Mouse (Mus musculus): ENCODE measurements around the gene Gne. TPM values are rescaled to one million over a fixed set of nuclear protein-coding genes. Genes with fewer than 3 reads are reported as not detected.

Gene Gne
- total RNA-seq, 2 experiments from 2014 or later: 49.7 to 53.1 TPM

DNA sequence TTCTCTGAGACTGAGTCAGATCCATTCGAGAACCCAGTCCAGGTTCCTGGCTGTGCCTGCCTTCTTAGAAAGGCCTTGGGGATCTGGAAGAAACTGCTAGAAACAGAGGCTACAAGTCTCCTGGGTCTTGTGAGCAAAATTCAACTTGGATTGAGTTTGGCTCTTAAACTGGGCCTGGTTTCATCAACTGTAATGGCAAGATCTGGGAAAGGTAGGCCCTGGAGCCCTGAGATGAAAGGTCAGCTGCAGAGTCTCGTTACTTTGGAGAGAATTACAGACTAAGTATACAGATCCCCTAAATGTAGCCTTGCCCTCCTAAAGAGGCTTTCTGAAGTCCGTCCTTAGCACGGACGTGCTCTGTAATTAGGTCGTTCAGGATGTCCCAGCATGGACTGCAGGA lies 58.4 kb downstream of the Gne start:
- no peak for DNase-seq (ENCODE audit: low spot score in 2 of 2)

DNA sequence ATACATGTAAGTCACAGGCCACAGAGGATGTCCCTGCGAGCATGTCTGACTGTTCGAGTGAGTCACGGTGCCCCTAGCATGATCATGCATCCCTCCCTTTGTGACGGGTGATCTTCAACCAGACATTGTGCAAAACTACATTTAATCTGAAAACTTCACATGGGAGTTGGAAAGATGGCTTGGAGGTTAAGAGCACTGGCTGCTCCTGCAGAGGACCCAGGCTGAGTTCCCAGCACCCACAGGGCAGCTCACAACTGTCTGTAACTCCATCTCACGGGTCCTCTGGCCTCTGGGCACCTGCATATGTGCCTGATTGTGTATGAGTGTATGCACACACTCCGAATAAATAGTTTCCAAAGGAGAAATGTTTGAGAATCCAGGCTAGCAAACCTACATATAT lies 59.7 kb downstream of the Gne start:
- no peak for DNase-seq (ENCODE audit: low spot score in 2 of 2)

- DNase-seq (ENCODE audit: low spot score in 2 of 2): no peak
Measured at GRCm38 (mm10) chr4:44023681-44024080, 60.3 kb downstream of the Gne start.

GRCm38 (mm10) chr4:44022766-44023165 lies 61.2 kb downstream of the Gne start:
- DNase-seq (ENCODE audit: low spot score in 2 of 2): no peak

- peak in 1 of 2 experiments; percentile 0 for DNase-seq (ENCODE audit: low spot score in 2 of 2)
Measured at GRCm38 (mm10) chr4:44022323-44022722, 61.7 kb downstream of the Gne start.

DNA sequence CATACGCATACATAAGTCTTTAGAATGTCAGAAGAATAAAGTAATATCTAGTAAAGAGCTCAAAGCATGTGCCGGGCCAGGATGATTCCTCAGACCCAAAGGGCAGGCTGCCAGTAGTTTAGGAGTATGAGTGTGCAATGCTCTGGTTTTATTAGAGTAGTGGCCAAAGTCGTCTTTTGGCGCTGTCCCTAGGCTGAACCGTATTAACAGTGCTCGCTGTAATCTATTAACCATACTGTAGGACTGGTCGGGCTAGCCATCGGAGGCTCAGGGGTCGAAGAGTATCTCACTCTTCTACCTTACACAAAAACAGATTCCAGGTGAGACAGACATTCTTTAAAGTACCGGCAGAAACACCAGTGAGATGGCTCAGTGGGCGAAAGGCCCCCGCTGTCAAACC lies 67.2 kb downstream of the Gne start:
- no peak for DNase-seq (ENCODE audit: low spot score in 2 of 2)

GRCm38 (mm10) chr4:44016071-44016470 lies 67.9 kb downstream of the Gne start:
- no peak for DNase-seq (ENCODE audit: low spot score in 2 of 2)

DNA sequence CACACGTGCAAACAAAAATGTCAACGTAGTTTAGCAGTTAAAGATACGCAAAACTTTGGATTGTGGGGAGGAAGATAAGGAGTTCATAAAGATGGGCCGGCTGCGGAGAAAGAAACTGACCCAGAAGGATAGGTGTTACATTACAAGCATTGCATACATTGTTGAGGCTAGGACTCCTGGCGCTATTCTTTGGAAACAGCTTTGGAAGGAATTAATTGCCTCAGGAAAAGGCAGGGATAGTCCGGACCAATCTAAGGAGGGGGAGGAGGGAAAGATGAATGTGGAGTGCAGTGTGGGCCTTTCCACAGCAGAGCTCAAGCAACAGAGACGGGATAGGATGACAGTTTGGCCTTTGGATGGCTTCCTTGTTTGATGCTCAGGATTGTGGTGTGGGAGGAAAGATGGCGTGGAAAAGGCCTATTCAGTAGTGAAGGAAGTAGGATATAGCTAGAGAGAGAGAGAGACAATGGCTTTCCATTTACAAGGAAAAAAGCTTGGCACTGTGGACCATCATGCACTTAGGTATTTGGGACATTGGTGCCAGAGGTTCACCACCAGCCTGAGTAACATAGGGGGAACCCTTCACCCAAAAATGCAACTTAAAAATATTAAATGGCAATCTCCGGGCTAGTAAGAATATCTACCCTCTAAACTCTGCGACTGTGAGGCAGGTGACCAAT lies 70.4 kb downstream of the Gne start:
- DNase-seq (ENCODE audit: low spot score in 2 of 2): peak in 1 of 2 experiments; percentile 2

DNA sequence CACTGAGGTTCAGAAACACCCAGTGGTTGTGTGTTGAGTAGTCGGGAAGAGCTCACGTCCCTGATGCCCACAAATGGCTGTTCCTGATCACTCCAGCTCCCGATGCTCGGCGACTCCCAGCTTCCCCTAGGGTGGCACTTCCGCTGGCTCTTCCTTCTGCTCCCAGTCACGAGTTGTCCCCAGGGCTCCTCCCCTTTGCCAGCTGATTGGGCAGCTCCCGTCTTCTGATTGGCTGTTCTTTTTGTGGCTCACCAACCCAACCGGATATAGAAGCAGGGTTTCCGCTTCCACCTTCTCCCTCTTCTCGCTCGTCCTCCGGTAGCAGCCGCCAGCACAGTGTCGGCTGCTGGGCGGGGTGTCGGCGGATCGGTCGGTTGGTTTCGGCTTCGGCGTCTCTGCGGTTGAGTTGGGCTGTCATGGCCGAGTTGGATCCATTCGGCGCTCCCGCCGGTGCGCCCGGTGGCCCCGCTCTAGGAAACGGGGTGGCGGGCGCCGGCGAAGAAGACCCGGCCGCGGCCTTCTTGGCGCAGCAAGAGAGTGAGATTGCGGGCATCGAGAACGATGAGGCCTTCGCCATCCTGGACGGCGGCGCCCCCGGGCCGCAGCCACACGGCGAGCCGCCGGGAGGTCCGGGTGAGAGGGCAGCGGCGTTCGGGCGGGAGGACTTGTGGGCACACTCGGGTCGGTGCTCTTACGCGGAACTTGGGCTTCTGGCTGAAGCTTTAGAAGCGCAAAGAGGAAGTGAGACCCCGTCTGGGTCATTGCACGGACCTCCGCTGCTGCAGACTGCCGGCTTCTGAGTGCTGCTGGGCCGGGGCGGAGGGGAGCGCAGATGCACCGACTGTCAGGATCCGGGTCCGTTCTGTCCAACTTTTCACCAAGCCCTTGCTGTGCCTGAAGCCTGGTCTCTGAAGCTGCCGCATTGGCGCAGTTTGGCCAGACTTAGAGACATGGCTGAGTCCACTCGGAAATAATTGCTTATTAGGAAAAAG lies 71.3 kb downstream of the Gne start:
- peak; percentile 93 to 97 for DNase-seq (ENCODE audit: low spot score in 2 of 2)

DNA sequence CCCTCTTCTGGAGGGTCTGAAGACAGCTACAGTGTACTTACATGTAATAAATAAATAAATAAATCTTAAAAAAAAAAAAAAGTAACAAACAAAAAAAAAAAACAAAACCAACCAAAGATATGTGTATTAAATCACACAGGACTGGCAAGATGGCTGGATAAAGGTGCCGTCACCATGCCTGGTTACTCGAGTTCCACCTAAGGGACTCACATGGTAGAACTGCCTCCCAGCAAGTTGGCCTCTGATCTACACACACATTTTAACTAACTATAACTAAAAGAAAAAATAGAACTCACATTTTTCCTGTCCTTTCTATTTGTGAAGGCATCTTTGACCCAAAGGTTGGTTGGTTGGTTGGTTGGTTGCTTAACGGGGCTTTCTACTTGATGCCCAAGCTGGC lies 72.2 kb downstream of the Gne start:
- no peak for DNase-seq (ENCODE audit: low spot score in 2 of 2)

DNA sequence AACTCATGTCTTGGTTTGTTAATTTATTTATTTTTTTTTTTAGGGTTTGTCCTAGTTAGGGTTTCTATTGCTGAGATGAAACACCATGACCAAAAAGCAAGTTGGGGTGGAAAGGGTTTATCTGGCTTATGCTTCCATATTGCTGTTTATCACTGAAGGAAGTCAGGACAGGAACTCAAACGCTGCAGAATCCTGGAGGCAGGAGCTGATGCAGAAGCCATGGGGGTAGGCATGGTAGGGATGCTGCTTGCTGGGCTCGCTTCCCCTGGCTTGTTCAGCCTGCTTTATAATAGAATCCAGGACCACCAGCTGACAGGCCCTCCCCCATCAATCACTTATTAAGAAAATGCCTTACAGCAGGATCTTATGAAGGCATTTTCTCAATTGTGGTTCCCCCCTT lies 73.1 kb downstream of the Gne start:
- DNase-seq (ENCODE audit: low spot score in 2 of 2): no peak

DNA sequence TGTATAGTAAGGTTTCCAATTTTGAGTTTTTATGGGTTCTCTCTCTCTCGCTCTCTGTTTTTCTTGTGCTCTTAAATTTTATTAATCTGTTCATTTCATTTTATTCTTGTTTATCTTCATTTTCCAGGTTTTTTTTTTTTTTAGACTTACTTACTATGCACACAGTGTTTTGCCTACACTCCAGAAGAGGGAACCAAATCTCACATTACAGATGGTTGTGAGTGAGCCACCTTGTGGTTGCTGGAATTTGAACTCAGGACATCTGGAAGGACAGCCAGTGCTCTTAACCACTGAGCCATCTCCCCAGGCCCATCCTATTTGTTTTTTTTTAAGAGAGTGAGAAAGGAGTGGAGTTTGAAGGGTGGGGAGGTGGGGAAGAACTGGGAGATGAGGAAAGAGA lies 73.8 kb downstream of the Gne start:
- DNase-seq (ENCODE audit: low spot score in 2 of 2): peak in 1 of 2 experiments; percentile 2

DNA sequence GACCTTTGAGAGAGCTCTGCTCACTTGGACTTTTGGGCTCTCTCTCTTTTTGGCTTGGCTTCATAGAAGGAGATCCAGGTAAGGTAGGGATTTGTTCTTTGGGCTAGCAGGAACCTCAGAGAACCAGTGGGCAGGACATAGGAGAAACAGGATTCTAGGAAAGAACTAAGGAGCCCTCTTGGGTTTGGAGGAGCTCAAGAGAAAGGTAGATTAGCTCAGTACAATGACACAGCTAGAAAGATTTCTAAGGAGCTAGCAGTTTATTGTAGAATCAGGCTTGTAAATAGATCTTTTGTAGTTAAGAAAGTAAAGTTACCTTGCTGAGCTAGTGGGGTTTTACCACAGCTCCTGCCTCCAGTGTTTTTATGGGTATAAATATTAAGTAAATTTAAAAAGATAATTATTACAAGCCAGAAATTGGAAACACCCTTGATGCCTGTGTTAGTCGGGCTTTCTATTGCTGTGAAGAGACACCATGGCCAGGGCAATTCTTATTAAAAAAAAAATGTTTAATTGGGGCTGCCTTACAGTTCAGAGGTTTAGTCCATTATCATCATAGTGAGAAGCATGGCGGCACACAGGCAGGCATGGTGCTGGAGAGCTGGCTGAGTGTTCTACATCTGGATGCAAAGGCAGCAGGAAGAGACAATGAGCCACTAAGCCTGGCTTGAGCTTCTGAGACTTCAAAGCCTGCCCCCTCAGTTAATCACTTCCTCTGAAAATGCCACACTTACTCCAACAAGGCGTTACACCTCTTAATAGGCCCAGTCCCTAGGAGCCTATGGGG lies 79.2 kb downstream of the Gne start:
- DNase-seq (ENCODE audit: low spot score in 2 of 2): no peak

DNA sequence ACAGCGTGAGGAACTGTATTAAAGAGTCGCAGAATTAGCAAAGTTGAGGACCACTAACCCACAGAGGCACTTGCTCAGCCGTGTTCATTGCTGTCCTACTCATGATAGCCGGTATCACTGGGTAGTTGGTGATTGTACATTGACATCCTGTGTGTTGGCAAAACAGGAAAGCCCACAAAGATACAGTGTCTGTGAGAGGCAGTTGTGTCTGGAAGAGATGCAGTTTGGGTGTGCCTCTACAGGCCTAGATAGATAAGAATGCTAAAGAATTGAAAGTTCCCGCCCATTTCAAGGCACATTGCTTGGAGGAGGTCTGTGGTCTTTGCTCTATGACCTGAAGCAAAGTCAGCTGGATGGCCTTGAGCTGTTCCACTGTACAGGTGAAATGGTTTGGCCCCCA lies 79.9 kb downstream of the Gne start, which contains the start of gene Clta:
Clta (plus strand) TSS at position 327 of the 400 bp plus-strand sequence.
- no peak for DNase-seq (ENCODE audit: low spot score in 2 of 2)

- no peak for DNase-seq (ENCODE audit: low spot score in 2 of 2)
Measured at GRCm38 (mm10) chr4:44003622-44004021, 80.4 kb downstream of the Gne start.

DNA sequence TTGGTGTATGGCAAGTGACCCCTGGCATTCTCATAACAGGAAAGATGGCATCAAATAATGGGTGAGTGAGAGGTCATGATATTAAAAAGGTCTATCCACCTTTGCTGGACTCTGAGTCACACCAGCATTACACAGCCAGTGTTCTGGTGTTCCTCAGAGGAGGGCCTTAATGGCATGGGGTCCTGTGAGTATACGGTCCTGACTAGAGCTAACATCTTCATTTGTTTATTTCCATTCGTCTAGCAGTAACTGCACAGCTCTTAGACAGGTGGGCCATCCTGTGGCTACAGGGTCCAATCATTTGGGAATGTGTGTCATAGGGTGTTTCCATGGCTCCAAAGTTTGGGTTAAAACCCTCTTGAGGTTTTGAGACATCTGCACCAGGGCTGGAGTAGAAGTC lies 89.6 kb downstream of the Gne start:
- no peak for DNase-seq (ENCODE audit: low spot score in 2 of 2)

DNA sequence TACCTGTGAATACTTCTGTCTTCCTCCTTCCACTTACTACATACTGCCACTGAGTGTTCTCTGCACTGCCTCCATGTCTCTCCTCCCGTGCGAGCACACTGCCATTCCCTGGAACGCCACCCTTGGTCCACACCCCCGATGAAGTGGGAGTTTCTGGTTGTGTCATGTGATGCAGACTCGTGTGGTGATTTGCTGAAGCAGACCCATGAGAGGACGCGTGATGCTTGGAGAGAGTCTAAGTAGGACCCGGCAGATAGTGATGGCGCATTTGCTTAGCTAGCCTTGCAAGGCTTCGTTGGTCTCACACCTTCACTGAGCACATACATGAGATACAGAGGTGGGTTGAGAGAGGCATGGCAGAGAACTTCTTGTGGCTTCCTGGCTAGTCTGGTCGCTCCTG lies 90.9 kb downstream of the Gne start:
- DNase-seq (ENCODE audit: low spot score in 2 of 2): no peak

DNA sequence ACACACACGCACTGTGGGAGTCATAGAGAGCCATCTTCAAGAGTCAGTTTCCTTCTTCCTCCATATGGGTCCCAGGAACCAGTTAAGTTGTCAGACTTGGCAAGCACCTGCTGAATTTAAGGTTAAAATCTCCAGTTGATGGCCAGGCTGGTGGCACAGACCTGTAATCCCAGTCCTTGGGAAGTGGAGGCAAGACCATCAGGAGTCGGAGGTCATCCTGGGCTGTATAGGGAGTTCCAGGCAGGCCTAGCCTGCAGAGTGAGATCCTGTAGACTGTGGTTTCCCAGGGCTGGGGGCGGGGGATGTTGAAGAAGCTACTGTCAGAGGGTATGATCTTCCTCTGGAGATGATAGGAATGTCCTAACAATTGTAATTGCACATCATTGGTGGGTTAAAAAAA lies 95.0 kb downstream of the Gne start:
- DNase-seq (ENCODE audit: low spot score in 2 of 2): no peak

GRCm38 (mm10) chr4:43984326-43984725 lies 99.7 kb downstream of the Gne start:
- no peak for DNase-seq (ENCODE audit: low spot score in 2 of 2)
